Mouse (Mus musculus): ENCODE results near the gene Rrp15. TPM values are rescaled to one million over a fixed set of nuclear protein-coding genes. Genes with fewer than 3 reads are reported as not detected.
A peak's percentile ranks its signal among the peaks of the same experiment; 100 is the strongest.

Gene Rrp15
- total and polyA plus RNA-seq, 2 experiments = 2.3 to 10.6 TPM

DNA sequence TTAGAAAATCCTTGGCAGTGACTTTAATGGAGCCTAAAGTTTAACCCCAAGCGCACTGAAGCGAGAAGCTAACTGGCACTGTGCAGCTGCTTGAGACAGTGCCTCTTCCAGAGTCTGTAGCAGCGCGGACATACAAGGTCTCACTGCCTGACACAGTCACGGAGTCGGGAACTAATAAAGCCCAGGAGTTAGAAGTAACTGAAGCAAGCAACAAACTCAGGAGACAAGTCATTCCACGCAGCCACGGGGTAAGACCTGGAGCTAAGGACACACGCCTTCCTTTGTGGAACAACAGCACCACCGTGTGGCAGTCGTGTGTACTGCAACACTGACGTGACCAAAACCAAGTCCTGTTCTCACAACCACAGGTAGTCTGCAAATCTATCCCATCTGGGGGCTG lies 27.3 kb downstream of the Rrp15 start:
- H3K36me3 ChIP-seq (ENCODE audit: control insufficient read depth, insufficient read depth, low read length) = peaks cover 10% of the 10 kb centered on the region; the same call in 1 of the 2 replicates
- no peak overlapping the region for H3K4me3 ChIP-seq (ENCODE audit: insufficient read depth, low read depth, low read length)
- no peak overlapping the region for H3K9ac ChIP-seq (ENCODE audit: low read depth, low read length)
- H3K27me3 ChIP-seq (ENCODE audit: control insufficient read depth, insufficient read depth, low read length) = no peaks in the 10 kb centered on the region
- TF ChIP-seq CTCF (IDR thresholded peaks at IDR 0.05; ENCODE audit: low read depth, low read length) (peak; percentile 98), POLR2A (IDR thresholded peaks at IDR 0.05; ENCODE audit: extremely low read depth, insufficient read depth, low read length) (no peak)
- no peak overlapping the region for H3K27ac ChIP-seq (replicated peaks; ENCODE audit: insufficient read depth, low read depth, low read length)
- H3K4me1 ChIP-seq (ENCODE audit: control insufficient read depth, insufficient read depth, low read length) = no peaks in the 10 kb centered on the region
- WGBS = 39% methylated on average over 12 of the region's 12 CpGs
- peak; percentile 54 for DNase-seq (ENCODE audit: extremely low read depth, low read depth, low spot score)
- H3K79me2 ChIP-seq (ENCODE audit: control insufficient read depth, insufficient read depth, low read length) = no peaks in the 10 kb centered on the region

GRCm38 (mm10) chr1:186721166-186721565 lies 28.0 kb downstream of the Rrp15 start:
- Histone ChIP-seq H3K4me3 (ENCODE audit: insufficient read depth, low read depth, low read length) (no peak overlapping the region), H3K79me2 (ENCODE audit: control insufficient read depth, insufficient read depth, low read length) (no peaks in the 10 kb centered on the region), H3K27me3 (ENCODE audit: control insufficient read depth, insufficient read depth, low read length) (no peaks in the 10 kb centered on the region), H3K9ac (ENCODE audit: low read depth, low read length) (no peak overlapping the region), H3K36me3 (ENCODE audit: control insufficient read depth, insufficient read depth, low read length) (peaks cover 10% of the 10 kb centered on the region; the same call in 1 of the 2 replicates), H3K27ac (replicated peaks; ENCODE audit: insufficient read depth, low read depth, low read length) (no peak overlapping the region), H3K4me1 (ENCODE audit: control insufficient read depth, insufficient read depth, low read length) (no peaks in the 10 kb centered on the region)
- TF ChIP-seq POLR2A (IDR thresholded peaks at IDR 0.05; ENCODE audit: extremely low read depth, insufficient read depth, low read length) (no peak), CTCF (IDR thresholded peaks at IDR 0.05; ENCODE audit: low read depth, low read length) (no peak)
- no peak for DNase-seq (ENCODE audit: extremely low read depth, low read depth, low spot score)
- 90% methylated on average over 11 of the region's 11 CpGs for WGBS

GRCm38 (mm10) chr1:186719708-186720107 lies 29.4 kb downstream of the Rrp15 start:
- DNase-seq (ENCODE audit: extremely low read depth, low read depth, low spot score) = no peak
- peaks cover 10% of the 10 kb centered on the region; the same call in 1 of the 2 replicates for H3K36me3 ChIP-seq (ENCODE audit: control insufficient read depth, insufficient read depth, low read length)

GRCm38 (mm10) chr1:186718881-186719280 lies 30.3 kb downstream of the Rrp15 start:
- Histone ChIP-seq H3K27me3 (ENCODE audit: control insufficient read depth, insufficient read depth, low read length) (no peaks in the 10 kb centered on the region), H3K79me2 (ENCODE audit: control insufficient read depth, insufficient read depth, low read length) (no peaks in the 10 kb centered on the region), H3K4me3 (ENCODE audit: insufficient read depth, low read depth, low read length) (no peak overlapping the region), H3K9ac (ENCODE audit: low read depth, low read length) (no peak overlapping the region), H3K4me1 (ENCODE audit: control insufficient read depth, insufficient read depth, low read length) (no peaks in the 10 kb centered on the region), H3K36me3 (ENCODE audit: control insufficient read depth, insufficient read depth, low read length) (peaks cover 10% of the 10 kb centered on the region; the same call in 1 of the 2 replicates), H3K27ac (replicated peaks; ENCODE audit: insufficient read depth, low read depth, low read length) (no peak overlapping the region)
- no peak for TF ChIP-seq CTCF (IDR thresholded peaks at IDR 0.05; ENCODE audit: low read depth, low read length)
- no peak for TF ChIP-seq POLR2A (IDR thresholded peaks at IDR 0.05; ENCODE audit: extremely low read depth, insufficient read depth, low read length)
- WGBS = 86% methylated on average over 5 of the region's 5 CpGs
- DNase-seq (ENCODE audit: extremely low read depth, low read depth, low spot score) = no peak

More at GRCm38 (mm10) chr1:186719708-186720107, 29.4 kb downstream of the Rrp15 start:
- TF ChIP-seq CTCF (IDR thresholded peaks at IDR 0.05; ENCODE audit: low read depth, low read length) = peak; percentile 50; the same call in 1 of the 2 replicates
- TF ChIP-seq POLR2A (IDR thresholded peaks at IDR 0.05; ENCODE audit: extremely low read depth, insufficient read depth, low read length) = no peak
- Histone ChIP-seq H3K4me3 (ENCODE audit: insufficient read depth, low read depth, low read length) (no peak overlapping the region), H3K79me2 (ENCODE audit: control insufficient read depth, insufficient read depth, low read length) (no peaks in the 10 kb centered on the region), H3K27ac (replicated peaks; ENCODE audit: insufficient read depth, low read depth, low read length) (no peak overlapping the region), H3K4me1 (ENCODE audit: control insufficient read depth, insufficient read depth, low read length) (no peaks in the 10 kb centered on the region), H3K27me3 (ENCODE audit: control insufficient read depth, insufficient read depth, low read length) (no peaks in the 10 kb centered on the region), H3K9ac (ENCODE audit: low read depth, low read length) (no peak overlapping the region)
- WGBS = 95% methylated on average over 9 of the region's 9 CpGs

DNA sequence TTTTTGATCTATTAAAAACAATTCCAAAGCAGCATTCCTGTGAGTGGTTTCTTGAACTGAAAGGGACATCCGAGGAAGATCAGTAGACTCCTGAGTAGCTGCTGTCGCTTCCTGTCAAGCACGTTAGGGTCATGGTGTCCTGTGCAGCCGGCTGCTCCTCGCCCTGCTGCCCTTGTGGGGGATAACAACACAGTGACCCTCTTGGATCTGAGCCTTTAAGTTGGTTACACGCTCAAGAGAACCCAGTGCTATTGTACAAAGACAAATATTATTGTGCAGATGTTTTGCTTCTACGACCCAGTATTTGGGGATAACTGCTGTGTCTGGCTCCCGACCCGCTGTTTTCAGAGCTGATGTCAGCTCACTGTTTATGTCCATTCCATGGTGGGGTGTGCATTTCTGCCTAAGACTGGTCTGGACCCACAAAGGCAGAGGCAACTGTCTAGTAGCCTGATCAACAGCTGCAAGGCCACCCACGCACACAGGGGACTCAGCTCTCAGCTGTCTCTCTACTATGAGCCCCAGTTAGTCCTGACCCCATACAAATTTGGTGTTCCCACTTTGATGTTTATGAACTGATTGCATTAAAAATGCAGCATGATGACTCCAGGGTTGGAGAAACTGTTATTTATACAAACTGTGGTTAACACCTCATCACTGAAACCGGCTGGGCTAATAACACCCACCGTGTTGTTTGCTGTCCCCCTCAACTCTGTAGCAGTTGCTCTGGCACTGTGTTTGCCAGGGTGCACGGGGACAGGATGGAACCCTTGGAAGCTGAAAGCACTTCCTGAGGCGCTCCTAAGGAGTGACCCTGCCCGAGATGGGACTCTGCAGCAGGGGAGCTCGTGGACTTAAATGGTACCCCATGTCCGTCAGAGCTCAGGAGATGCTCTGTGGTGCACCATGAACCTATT lies 33.9 kb downstream of the Rrp15 start:
- DNase-seq (ENCODE audit: extremely low read depth, low read depth, low spot score) = no peak
- no peaks in the 10 kb centered on the region for H3K27me3 ChIP-seq (ENCODE audit: control insufficient read depth, insufficient read depth, low read length)
- H3K4me3 ChIP-seq (ENCODE audit: insufficient read depth, low read depth, low read length) = no peak overlapping the region
- H3K79me2 ChIP-seq (ENCODE audit: control insufficient read depth, insufficient read depth, low read length) = no peaks in the 10 kb centered on the region
- H3K4me1 ChIP-seq (ENCODE audit: control insufficient read depth, insufficient read depth, low read length) = no peaks in the 10 kb centered on the region
- H3K27ac ChIP-seq (replicated peaks; ENCODE audit: insufficient read depth, low read depth, low read length) = no peak overlapping the region
- no peak overlapping the region for H3K9ac ChIP-seq (ENCODE audit: low read depth, low read length)
- H3K36me3 ChIP-seq (ENCODE audit: control insufficient read depth, insufficient read depth, low read length) = peaks cover 5% of the 10 kb centered on the region; the same call in 1 of the 2 replicates
- TF ChIP-seq CTCF (IDR thresholded peaks at IDR 0.05; ENCODE audit: low read depth, low read length) (no peak), POLR2A (IDR thresholded peaks at IDR 0.05; ENCODE audit: extremely low read depth, insufficient read depth, low read length) (no peak)
- 89% methylated on average over 17 of the region's 17 CpGs for WGBS

- TF ChIP-seq CTCF (IDR thresholded peaks at IDR 0.05; ENCODE audit: low read depth, low read length) (no peak), POLR2A (IDR thresholded peaks at IDR 0.05; ENCODE audit: extremely low read depth, insufficient read depth, low read length) (no peak)
- Histone ChIP-seq H3K4me3 (ENCODE audit: insufficient read depth, low read depth, low read length) (no peak overlapping the region), H3K27me3 (ENCODE audit: control insufficient read depth, insufficient read depth, low read length) (no peaks in the 10 kb centered on the region), H3K9ac (ENCODE audit: low read depth, low read length) (no peak overlapping the region), H3K36me3 (ENCODE audit: control insufficient read depth, insufficient read depth, low read length) (peaks cover 1% of the 10 kb centered on the region; the same call in 1 of the 2 replicates), H3K79me2 (ENCODE audit: control insufficient read depth, insufficient read depth, low read length) (no peaks in the 10 kb centered on the region), H3K27ac (replicated peaks; ENCODE audit: insufficient read depth, low read depth, low read length) (no peak overlapping the region), H3K4me1 (ENCODE audit: control insufficient read depth, insufficient read depth, low read length) (no peaks in the 10 kb centered on the region)
- no peak for DNase-seq (ENCODE audit: extremely low read depth, low read depth, low spot score)
- 85% methylated on average over 4 of the region's 4 CpGs for WGBS
These were observed 34.9 kb downstream of the Rrp15 start for GRCm38 (mm10) chr1:186714215-186714614.
